Mouse (Mus musculus): ENCODE data around the gene Fam216a.

GRCm38 (mm10) chr5:122378171-122378570, 6.0 kb upstream of the Fam216a start:
- TF ChIP-seq CTCF (IDR thresholded peaks at IDR 0.05; ENCODE audit: low read depth) (no peak), EP300 (IDR thresholded peaks at IDR 0.05; ENCODE audit: low read depth) (no peak)
